Mouse (Mus musculus): ENCODE results near the gene Zfp563.

- TF ChIP-seq CTCF (IDR thresholded peaks at IDR 0.05; ENCODE audit: borderline replicate concordance, insufficient read depth, low read depth, low read length) = no peak
- TF ChIP-seq POLR2A (IDR thresholded peaks at IDR 0.05; ENCODE audit: borderline replicate concordance, insufficient read depth, low read length) = no peak
These were observed 21.2 kb upstream of the Zfp563 start, which contains the start of gene 4921501E09Rik for GRCm38 (mm10) chr17:33067958-33068357.
